Mouse (Mus musculus): ENCODE measurements around the gene Atp8b2. TPM values are rescaled to one million over a fixed set of nuclear protein-coding genes. Genes with fewer than 3 reads are reported as not detected.

Atp8b2 gene
- total and polyA plus RNA-seq, 2 experiments from 2014 or later, result 10.9 to 83.5 TPM

- ATAC-seq, result no peak
- no peak overlapping the region for H3K27ac ChIP-seq
- H3K27me3 ChIP-seq (ENCODE audit: insufficient read depth, low read length), result no peaks in the 10 kb centered on the region
- H3K9ac ChIP-seq (replicated peaks; ENCODE audit: low read length), result no peak overlapping the region
- TF ChIP-seq CTCF (IDR thresholded peaks at IDR 0.05; ENCODE audit: low read depth), result no peak
- H3K9me3 ChIP-seq (ENCODE audit: low read length), result no peaks in the 10 kb centered on the region
- DNase-seq (ENCODE audit: low spot score), result no peak
- 80% methylated on average over 3 of the region's 3 CpGs for WGBS
- peaks cover 11% of the 10 kb centered on the region; the same call in 1 of the 2 replicates for H3K4me1 ChIP-seq (ENCODE audit: insufficient read depth, low read length)
- no peaks in the 10 kb centered on the region for H3K36me3 ChIP-seq (ENCODE audit: insufficient read depth, low read length)
- H3K4me2 ChIP-seq (ENCODE audit: low read depth, low read length), result no peak overlapping the region
- no peak overlapping the region for H3K4me3 ChIP-seq (ENCODE audit: low read length)
These were observed 52.1 kb downstream of the Atp8b2 start for GRCm38 (mm10) chr3:89911207-89911606.

GRCm38 (mm10) chr3:89909703-89910542 is 53.4 kb downstream of the Atp8b2 start:
- no peaks in the 10 kb centered on the region for H3K9me3 ChIP-seq (ENCODE audit: low read length)
- ATAC-seq (peak; percentile 25; the same call in 1 of the 2 replicates), DNase-seq (ENCODE audit: low spot score) (no peak)
- H3K9ac ChIP-seq (replicated peaks; ENCODE audit: low read length), result no peak overlapping the region
- no peak for TF ChIP-seq CTCF (IDR thresholded peaks at IDR 0.05; ENCODE audit: low read depth)
- no peaks in the 10 kb centered on the region for H3K27me3 ChIP-seq (ENCODE audit: insufficient read depth, low read length)
- H3K4me3 ChIP-seq (ENCODE audit: low read length), result no peak overlapping the region
- peaks cover 11% of the 10 kb centered on the region; the same call in 1 of the 2 replicates for H3K4me1 ChIP-seq (ENCODE audit: insufficient read depth, low read length)
- H3K4me2 ChIP-seq (ENCODE audit: low read depth, low read length), result no peak overlapping the region
- WGBS, result 54% methylated on average over 5 of the region's 5 CpGs
- no peaks in the 10 kb centered on the region for H3K36me3 ChIP-seq (ENCODE audit: insufficient read depth, low read length)
- H3K27ac ChIP-seq, result no peak overlapping the region

GRCm38 (mm10) chr3:89908836-89909235 is 54.5 kb downstream of the Atp8b2 start:
- no peak overlapping the region for H3K27ac ChIP-seq
- H3K27me3 ChIP-seq (ENCODE audit: insufficient read depth, low read length), result no peaks in the 10 kb centered on the region
- 88% methylated on average over 6 of the region's 6 CpGs for WGBS
- no peak overlapping the region for H3K4me2 ChIP-seq (ENCODE audit: low read depth, low read length)
- TF ChIP-seq CTCF (IDR thresholded peaks at IDR 0.05; ENCODE audit: low read depth), result no peak
- DNase-seq (ENCODE audit: low spot score) (no peak), ATAC-seq (no peak)
- H3K4me3 ChIP-seq (ENCODE audit: low read length), result no peak overlapping the region
- H3K4me1 ChIP-seq (ENCODE audit: insufficient read depth, low read length), result peaks cover 11% of the 10 kb centered on the region; the same call in 1 of the 2 replicates
- no peaks in the 10 kb centered on the region for H3K36me3 ChIP-seq (ENCODE audit: insufficient read depth, low read length)
- no peak overlapping the region for H3K9ac ChIP-seq (replicated peaks; ENCODE audit: low read length)
- no peaks in the 10 kb centered on the region for H3K9me3 ChIP-seq (ENCODE audit: low read length)

- DNase-seq (ENCODE audit: low spot score) (no peak), ATAC-seq (no peak)
- no peak overlapping the region for H3K4me2 ChIP-seq (ENCODE audit: low read depth, low read length)
- 86% methylated on average over 3 of the region's 3 CpGs for WGBS
- no peak overlapping the region for H3K27ac ChIP-seq
- no peak for TF ChIP-seq CTCF (IDR thresholded peaks at IDR 0.05; ENCODE audit: low read depth)
- no peak overlapping the region for H3K9ac ChIP-seq (replicated peaks; ENCODE audit: low read length)
- no peaks in the 10 kb centered on the region for H3K27me3 ChIP-seq (ENCODE audit: insufficient read depth, low read length)
- no peaks in the 10 kb centered on the region for H3K36me3 ChIP-seq (ENCODE audit: insufficient read depth, low read length)
- H3K4me3 ChIP-seq (ENCODE audit: low read length), result no peak overlapping the region
- no peaks in the 10 kb centered on the region for H3K9me3 ChIP-seq (ENCODE audit: low read length)
- peaks cover 4% of the 10 kb centered on the region; the same call in 1 of the 2 replicates for H3K4me1 ChIP-seq (ENCODE audit: insufficient read depth, low read length)
These were observed 55.5 kb downstream of the Atp8b2 start for GRCm38 (mm10) chr3:89907846-89908245.

GRCm38 (mm10) chr3:89899511-89899908 is 63.8 kb downstream of the Atp8b2 start:
- TF ChIP-seq CTCF (IDR thresholded peaks at IDR 0.05; ENCODE audit: low read depth), result no peak

GRCm38 (mm10) chr3:89898870-89899510 is 64.3 kb downstream of the Atp8b2 start:
- WGBS, result 76% methylated on average over 5 of the region's 5 CpGs
- H3K4me2 ChIP-seq (ENCODE audit: low read depth, low read length), result no peak overlapping the region
- H3K4me3 ChIP-seq (ENCODE audit: low read length), result no peak overlapping the region
- no peak overlapping the region for H3K9ac ChIP-seq (replicated peaks; ENCODE audit: low read length)
- no peak for TF ChIP-seq CTCF (IDR thresholded peaks at IDR 0.05; ENCODE audit: low read depth)
- H3K36me3 ChIP-seq (ENCODE audit: insufficient read depth, low read length), result no peaks in the 10 kb centered on the region
- no peaks in the 10 kb centered on the region for H3K4me1 ChIP-seq (ENCODE audit: insufficient read depth, low read length)
- ATAC-seq, result no peak
- no peaks in the 10 kb centered on the region for H3K9me3 ChIP-seq (ENCODE audit: low read length)
- no peak for DNase-seq (ENCODE audit: low spot score)
- no peaks in the 10 kb centered on the region for H3K27me3 ChIP-seq (ENCODE audit: insufficient read depth, low read length)
- no peak overlapping the region for H3K27ac ChIP-seq

More at GRCm38 (mm10) chr3:89899511-89899908, 63.8 kb downstream of the Atp8b2 start:
- Histone ChIP-seq H3K4me2 (ENCODE audit: low read depth, low read length) (no peak overlapping the region), H3K4me3 (ENCODE audit: low read length) (no peak overlapping the region), H3K9me3 (ENCODE audit: low read length) (no peaks in the 10 kb centered on the region), H3K27ac (no peak overlapping the region), H3K9ac (replicated peaks; ENCODE audit: low read length) (no peak overlapping the region), H3K27me3 (ENCODE audit: insufficient read depth, low read length) (no peaks in the 10 kb centered on the region), H3K4me1 (ENCODE audit: insufficient read depth, low read length) (no peaks in the 10 kb centered on the region), H3K36me3 (ENCODE audit: insufficient read depth, low read length) (no peaks in the 10 kb centered on the region)
- WGBS, result 70% methylated on average over 8 of the region's 8 CpGs
- DNase-seq (ENCODE audit: low spot score) (no peak), ATAC-seq (no peak)
